Mouse (Mus musculus): ENCODE data around the gene Sap30bp.

DNA sequence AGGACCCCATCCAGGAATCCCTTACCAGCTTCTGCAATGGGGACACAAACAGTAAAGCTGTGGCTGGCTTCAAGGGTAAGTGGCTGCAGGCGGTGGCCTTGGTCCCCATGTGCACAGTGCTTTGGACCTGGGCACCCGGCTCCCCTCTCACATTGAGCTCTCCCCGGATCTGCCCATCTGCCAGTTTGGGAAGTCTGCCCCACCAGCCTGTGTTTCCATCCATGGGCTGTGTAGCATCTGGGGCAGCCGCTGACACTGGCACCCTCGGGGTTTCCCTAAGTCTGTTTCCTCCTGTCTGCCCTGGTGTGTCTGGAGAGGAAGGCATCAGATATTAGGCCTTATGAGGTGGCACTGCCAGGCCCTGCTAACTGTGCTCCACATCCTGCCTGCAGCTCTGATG is 45.1 kb upstream of the Sap30bp start:
- TF ChIP-seq CTCF (IDR thresholded peaks at IDR 0.05; ENCODE audit: borderline replicate concordance, insufficient read depth, low read depth, low read length): no peak
- no peak for TF ChIP-seq POLR2A (IDR thresholded peaks at IDR 0.05; ENCODE audit: borderline replicate concordance, insufficient read depth, low read length)
